Mouse (Mus musculus): ENCODE data around the gene Khsrp. TPM values are rescaled to one million over a fixed set of nuclear protein-coding genes. Genes with fewer than 3 reads are reported as not detected.

The Khsrp gene
- polyA plus RNA-seq, 1 experiment = 68.5 TPM

DNA sequence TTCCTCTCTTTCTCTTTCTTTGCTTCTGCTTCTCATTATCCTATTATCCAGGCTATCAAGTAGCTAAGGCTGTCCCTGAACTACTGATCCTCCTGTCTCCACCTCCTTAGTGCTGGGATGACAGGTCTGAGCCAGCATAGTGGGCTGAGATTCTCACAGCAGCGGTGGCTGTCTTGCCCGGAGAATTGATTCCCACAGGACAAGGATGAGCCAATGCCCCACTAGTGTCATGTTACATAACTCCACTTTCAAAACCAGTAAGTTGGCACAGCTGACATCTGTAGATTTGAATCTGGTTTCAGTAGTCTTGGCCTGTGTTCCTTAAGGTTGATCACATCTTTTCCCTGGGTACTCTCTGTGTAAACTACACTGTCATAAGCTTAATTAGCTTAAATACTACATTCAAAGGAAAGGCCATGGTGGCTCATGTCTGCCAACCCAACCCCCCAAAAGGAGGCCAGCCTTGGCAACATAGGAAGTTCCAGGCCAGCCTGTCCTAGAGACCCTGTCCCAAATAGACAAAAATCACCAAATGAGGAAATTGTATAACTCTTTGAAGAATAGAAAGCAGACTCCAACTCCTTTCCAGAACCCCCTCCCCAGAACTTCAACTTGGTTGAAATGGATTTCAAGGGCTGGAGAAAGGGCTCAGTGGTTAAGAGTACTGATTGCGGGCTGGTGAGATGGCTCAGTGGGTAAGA, 45.1 kb downstream of the Khsrp start:
- Histone ChIP-seq H3K79me2 (ENCODE audit: control insufficient read depth, insufficient read depth) (peaks cover 12% of the 10 kb centered on the region), H3K36me3 (ENCODE audit: control insufficient read depth, insufficient read depth) (peaks cover 1% of the 10 kb centered on the region), H3ac (ENCODE audit: control insufficient read depth, insufficient read length, low read depth) (no peak overlapping the region), H3K79me3 (ENCODE audit: low read depth) (peaks cover 11% of the 10 kb centered on the region), H3K27me3 (ENCODE audit: control insufficient read depth, insufficient read depth, insufficient read length) (peaks cover 10% of the 10 kb centered on the region), H3K4me3 (ENCODE audit: insufficient read depth, poor library complexity, severe bottlenecking) (no peak overlapping the region)
- TF ChIP-seq USF1 (IDR thresholded peaks at IDR 0.05; ENCODE audit: low read depth) = no peak
- no peak for TF ChIP-seq CTCF (IDR thresholded peaks at IDR 0.05; ENCODE audit: control insufficient read depth, insufficient read depth, insufficient read length)
- no peak for TF ChIP-seq FOSL1 (IDR thresholded peaks at IDR 0.05; ENCODE audit: insufficient read depth, low read length, poor library complexity, severe bottlenecking)
- TF ChIP-seq MYOG (IDR thresholded peaks at IDR 0.05; ENCODE audit: control insufficient read depth, extremely low read depth, insufficient read length) = no peak
- TF ChIP-seq MYOD1 (IDR thresholded peaks at IDR 0.05; ENCODE audit: control insufficient read depth, insufficient read length, low read depth) = no peak
- TF ChIP-seq CEBPB (IDR thresholded peaks at IDR 0.05; ENCODE audit: low read depth) = no peak
- TF ChIP-seq MAX (IDR thresholded peaks at IDR 0.05) = no peak

DNA sequence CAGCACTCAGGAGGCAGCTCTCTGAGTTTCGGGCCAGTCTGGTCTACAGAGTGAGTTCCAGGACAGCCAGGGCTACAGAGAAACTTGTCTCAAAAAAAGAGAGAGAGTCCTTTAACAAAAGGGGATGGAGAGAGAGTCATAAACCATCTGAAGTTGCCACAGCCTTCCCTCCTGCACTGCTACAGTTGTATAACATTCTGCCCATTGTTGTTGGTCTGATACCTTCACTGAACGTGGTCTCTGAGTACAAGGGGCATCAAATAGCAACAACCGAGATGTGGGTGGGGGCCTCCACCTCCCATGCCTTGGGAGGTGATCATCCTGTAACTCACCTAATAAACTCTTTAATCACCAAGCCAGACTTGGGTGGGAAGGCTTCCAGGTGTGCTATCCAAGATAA, 45.7 kb downstream of the Khsrp start:
- TF ChIP-seq FOSL1 (IDR thresholded peaks at IDR 0.05; ENCODE audit: insufficient read depth, low read length, poor library complexity, severe bottlenecking) (no peak), CEBPB (IDR thresholded peaks at IDR 0.05; ENCODE audit: low read depth) (no peak), MAX (IDR thresholded peaks at IDR 0.05) (no peak), USF1 (IDR thresholded peaks at IDR 0.05; ENCODE audit: low read depth) (no peak), MYOG (IDR thresholded peaks at IDR 0.05; ENCODE audit: control insufficient read depth, extremely low read depth, insufficient read length) (no peak), MYOD1 (IDR thresholded peaks at IDR 0.05; ENCODE audit: control insufficient read depth, insufficient read length, low read depth) (no peak), CTCF (IDR thresholded peaks at IDR 0.05; ENCODE audit: control insufficient read depth, insufficient read depth, insufficient read length) (no peak)
- Histone ChIP-seq H3ac (ENCODE audit: control insufficient read depth, insufficient read length, low read depth) (no peak overlapping the region), H3K27me3 (ENCODE audit: control insufficient read depth, insufficient read depth, insufficient read length) (peaks cover 14% of the 10 kb centered on the region), H3K79me3 (ENCODE audit: low read depth) (peaks cover 5% of the 10 kb centered on the region), H3K36me3 (ENCODE audit: control insufficient read depth, insufficient read depth) (no peaks in the 10 kb centered on the region), H3K4me3 (ENCODE audit: insufficient read depth, poor library complexity, severe bottlenecking) (no peak overlapping the region), H3K79me2 (ENCODE audit: control insufficient read depth, insufficient read depth) (peaks cover 6% of the 10 kb centered on the region)

DNA sequence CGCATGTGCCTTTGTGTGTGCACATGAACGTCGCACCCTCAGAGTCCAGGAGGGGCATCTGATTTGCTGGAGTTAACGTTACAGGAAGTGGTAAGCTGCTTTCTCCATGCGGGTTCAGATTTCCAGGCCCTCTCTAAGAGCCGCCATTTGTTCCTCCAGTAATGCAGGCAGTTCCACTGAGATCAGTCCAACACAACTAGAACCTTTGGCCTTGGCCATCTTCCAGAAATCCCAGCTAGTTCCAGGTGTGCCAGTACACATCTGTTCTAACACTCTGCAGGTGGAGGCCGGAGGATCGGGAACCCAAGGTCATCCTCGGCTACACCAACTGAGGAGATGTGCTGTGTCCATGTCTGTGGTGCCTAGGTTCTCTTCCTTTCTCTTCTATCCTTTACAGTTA, 46.4 kb downstream of the Khsrp start:
- TF ChIP-seq MYOD1 (IDR thresholded peaks at IDR 0.05; ENCODE audit: control insufficient read depth, insufficient read length, low read depth) = no peak
- TF ChIP-seq CEBPB (IDR thresholded peaks at IDR 0.05; ENCODE audit: low read depth) = no peak
- TF ChIP-seq MYOG (IDR thresholded peaks at IDR 0.05; ENCODE audit: control insufficient read depth, extremely low read depth, insufficient read length) = no peak
- TF ChIP-seq FOSL1 (IDR thresholded peaks at IDR 0.05; ENCODE audit: insufficient read depth, low read length, poor library complexity, severe bottlenecking) = no peak
- Histone ChIP-seq H3K79me3 (ENCODE audit: low read depth) (no peaks in the 10 kb centered on the region), H3K36me3 (ENCODE audit: control insufficient read depth, insufficient read depth) (no peaks in the 10 kb centered on the region), H3K79me2 (ENCODE audit: control insufficient read depth, insufficient read depth) (no peaks in the 10 kb centered on the region), H3K27me3 (ENCODE audit: control insufficient read depth, insufficient read depth, insufficient read length) (peaks cover 21% of the 10 kb centered on the region), H3K4me3 (ENCODE audit: insufficient read depth, poor library complexity, severe bottlenecking) (no peak overlapping the region), H3ac (ENCODE audit: control insufficient read depth, insufficient read length, low read depth) (no peak overlapping the region)

DNA sequence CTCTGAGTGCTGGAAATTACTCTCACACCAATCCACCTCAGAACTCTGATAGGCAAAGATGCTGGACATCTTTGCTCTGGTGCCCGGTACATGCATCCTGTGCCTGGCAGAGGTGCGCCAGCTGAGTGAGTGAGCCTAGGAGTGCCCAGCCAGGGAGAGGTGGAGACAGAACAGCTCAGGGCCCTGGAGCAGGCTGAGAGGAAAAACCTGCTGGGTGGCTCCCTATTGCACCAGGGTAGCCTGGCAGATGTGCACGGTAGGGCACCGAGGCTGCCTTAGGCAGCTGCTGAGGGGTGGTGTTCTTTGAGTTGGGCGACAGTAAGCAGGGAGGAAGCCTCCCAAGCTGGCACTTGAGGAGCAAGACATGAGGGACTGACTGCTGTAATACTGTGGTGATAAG, 49.3 kb downstream of the Khsrp start, which contains the start of gene Acer1:
Gene Acer1, minus strand, starts transcription at position 114 of the 400 bp plus-strand sequence.
- TF ChIP-seq MYOG (IDR thresholded peaks at IDR 0.05; ENCODE audit: control insufficient read depth, extremely low read depth, insufficient read length) (no peak), FOSL1 (IDR thresholded peaks at IDR 0.05; ENCODE audit: insufficient read depth, low read length, poor library complexity, severe bottlenecking) (no peak), CTCF (IDR thresholded peaks at IDR 0.05; ENCODE audit: control insufficient read depth, insufficient read depth, insufficient read length) (no peak), MAX (IDR thresholded peaks at IDR 0.05) (no peak), MYOD1 (IDR thresholded peaks at IDR 0.05; ENCODE audit: control insufficient read depth, insufficient read length, low read depth) (no peak), CEBPB (IDR thresholded peaks at IDR 0.05; ENCODE audit: low read depth) (no peak), USF1 (IDR thresholded peaks at IDR 0.05; ENCODE audit: low read depth) (no peak)
- Histone ChIP-seq H3K36me3 (ENCODE audit: control insufficient read depth, insufficient read depth) (no peaks in the 10 kb centered on the region), H3K79me3 (ENCODE audit: low read depth) (no peaks in the 10 kb centered on the region), H3ac (ENCODE audit: control insufficient read depth, insufficient read length, low read depth) (no peak within 1 kb of the TSS), H3K27me3 (ENCODE audit: control insufficient read depth, insufficient read depth, insufficient read length) (peaks cover 28% of the 10 kb centered on the region), H3K79me2 (ENCODE audit: control insufficient read depth, insufficient read depth) (no peaks in the 10 kb centered on the region), H3K4me3 (ENCODE audit: insufficient read depth, poor library complexity, severe bottlenecking) (no peak within 1 kb of the TSS)

DNA sequence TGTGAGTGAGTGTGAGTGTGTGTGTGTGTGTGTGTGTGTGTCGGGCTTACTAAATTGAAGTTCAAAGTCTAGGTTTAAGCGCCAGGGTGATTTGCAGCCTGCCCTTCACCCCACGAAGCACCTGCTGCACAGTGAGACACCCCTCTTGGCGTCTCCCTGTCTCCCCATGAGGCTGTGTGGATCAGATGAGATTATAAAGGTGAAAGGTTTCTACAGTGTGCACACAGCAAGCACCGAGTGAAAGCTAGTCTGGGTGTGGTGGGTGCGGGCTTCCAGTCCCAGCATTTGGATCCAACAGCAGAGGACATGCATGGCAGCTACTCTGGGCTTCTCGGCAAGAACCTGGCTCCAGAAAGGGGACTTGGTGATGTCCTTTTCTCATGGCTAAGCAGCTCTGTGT, 50.3 kb downstream of the Khsrp start:
- no peak overlapping the region for H3ac ChIP-seq (ENCODE audit: control insufficient read depth, insufficient read length, low read depth)
- TF ChIP-seq MAX (IDR thresholded peaks at IDR 0.05) (no peak), FOSL1 (IDR thresholded peaks at IDR 0.05; ENCODE audit: insufficient read depth, low read length, poor library complexity, severe bottlenecking) (no peak), MYOG (IDR thresholded peaks at IDR 0.05; ENCODE audit: control insufficient read depth, extremely low read depth, insufficient read length) (no peak), USF1 (IDR thresholded peaks at IDR 0.05; ENCODE audit: low read depth) (no peak), CTCF (IDR thresholded peaks at IDR 0.05; ENCODE audit: control insufficient read depth, insufficient read depth, insufficient read length) (no peak)
- H3K79me3 ChIP-seq (ENCODE audit: low read depth) = no peaks in the 10 kb centered on the region
- H3K4me3 ChIP-seq (ENCODE audit: insufficient read depth, poor library complexity, severe bottlenecking) = no peak overlapping the region
- peaks cover 37% of the 10 kb centered on the region for H3K27me3 ChIP-seq (ENCODE audit: control insufficient read depth, insufficient read depth, insufficient read length)
- no peaks in the 10 kb centered on the region for H3K36me3 ChIP-seq (ENCODE audit: control insufficient read depth, insufficient read depth)
- no peaks in the 10 kb centered on the region for H3K79me2 ChIP-seq (ENCODE audit: control insufficient read depth, insufficient read depth)

DNA sequence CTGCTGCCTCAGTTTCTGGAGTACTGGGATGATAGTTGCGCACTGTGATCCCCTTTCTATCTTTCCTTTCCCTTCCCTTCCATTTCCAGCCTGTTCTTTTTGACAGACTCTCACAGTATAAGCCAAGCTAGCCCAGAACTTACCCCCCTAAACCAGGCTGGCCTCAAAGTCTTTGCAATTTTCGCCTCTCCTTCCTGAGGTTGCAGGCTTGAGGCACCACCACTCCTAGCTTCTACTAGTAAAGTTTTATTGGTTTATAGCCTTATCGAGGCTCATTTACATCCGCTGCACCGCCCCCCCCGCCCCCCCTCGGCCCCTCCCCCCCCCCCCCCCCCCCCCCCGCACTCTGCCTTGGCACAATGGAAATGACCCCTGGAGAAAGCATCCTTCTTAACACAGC, 51.8 kb downstream of the Khsrp start:
- Histone ChIP-seq H3K27me3 (ENCODE audit: control insufficient read depth, insufficient read depth, insufficient read length) (peaks cover 45% of the 10 kb centered on the region), H3ac (ENCODE audit: control insufficient read depth, insufficient read length, low read depth) (no peak overlapping the region), H3K79me3 (ENCODE audit: low read depth) (no peaks in the 10 kb centered on the region), H3K79me2 (ENCODE audit: control insufficient read depth, insufficient read depth) (no peaks in the 10 kb centered on the region), H3K36me3 (ENCODE audit: control insufficient read depth, insufficient read depth) (no peaks in the 10 kb centered on the region), H3K4me3 (ENCODE audit: insufficient read depth, poor library complexity, severe bottlenecking) (no peak overlapping the region)
- no peak for TF ChIP-seq MYOG (IDR thresholded peaks at IDR 0.05; ENCODE audit: control insufficient read depth, extremely low read depth, insufficient read length)
- no peak for TF ChIP-seq MAX (IDR thresholded peaks at IDR 0.05)
- no peak for TF ChIP-seq MYOD1 (IDR thresholded peaks at IDR 0.05; ENCODE audit: control insufficient read depth, insufficient read length, low read depth)
- no peak for TF ChIP-seq CTCF (IDR thresholded peaks at IDR 0.05; ENCODE audit: control insufficient read depth, insufficient read depth, insufficient read length)
- no peak for TF ChIP-seq FOSL1 (IDR thresholded peaks at IDR 0.05; ENCODE audit: insufficient read depth, low read length, poor library complexity, severe bottlenecking)
- no peak for TF ChIP-seq USF1 (IDR thresholded peaks at IDR 0.05; ENCODE audit: low read depth)
- no peak for TF ChIP-seq CEBPB (IDR thresholded peaks at IDR 0.05; ENCODE audit: low read depth)

Measured in C2C12 (cell line).